Mouse (Mus musculus) thymus, adult 18-20 months (tissue): ENCODE results near the gene Lgr4.

Experiments
- DNase-seq, 2 experiments: peaks; one replicate each; pipeline ENCODE4 v3.0.0; 2022; ENCODE audit warnings: mixed read lengths in 2 of 2

Gene Lgr4

DNA sequence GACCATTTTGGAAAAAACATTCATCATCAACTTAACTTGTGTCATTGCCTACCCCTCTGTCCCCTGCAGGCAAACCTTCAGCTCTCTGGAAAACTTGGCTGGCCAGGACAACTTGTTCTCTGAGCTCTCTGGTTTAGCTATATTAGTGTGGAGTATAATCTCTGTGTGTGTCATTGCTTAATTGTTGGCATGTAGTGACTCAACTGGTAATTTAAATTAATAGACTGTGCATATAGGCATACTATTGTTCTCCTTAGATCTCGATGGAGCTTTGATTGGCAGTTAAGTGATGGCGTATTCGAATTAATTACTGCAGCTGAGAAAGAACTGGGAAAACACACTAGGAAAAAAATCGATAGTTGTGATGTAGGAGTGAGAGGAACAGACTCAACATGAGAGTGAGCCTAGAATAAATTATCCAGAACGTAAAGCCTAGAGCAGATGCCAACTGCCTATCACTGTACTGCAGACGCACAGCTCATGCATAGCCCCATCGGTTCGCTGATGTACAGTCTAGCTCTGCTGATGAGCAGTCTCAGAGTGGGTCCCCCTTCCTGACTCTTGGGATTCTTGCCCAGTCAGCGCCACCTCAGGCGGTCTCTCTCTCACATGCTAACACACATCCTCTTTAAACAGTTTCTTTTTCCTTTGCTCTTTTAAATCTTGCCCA lies 35.7 kb downstream of the Lgr4 start:
- no peak for DNase-seq

DNA sequence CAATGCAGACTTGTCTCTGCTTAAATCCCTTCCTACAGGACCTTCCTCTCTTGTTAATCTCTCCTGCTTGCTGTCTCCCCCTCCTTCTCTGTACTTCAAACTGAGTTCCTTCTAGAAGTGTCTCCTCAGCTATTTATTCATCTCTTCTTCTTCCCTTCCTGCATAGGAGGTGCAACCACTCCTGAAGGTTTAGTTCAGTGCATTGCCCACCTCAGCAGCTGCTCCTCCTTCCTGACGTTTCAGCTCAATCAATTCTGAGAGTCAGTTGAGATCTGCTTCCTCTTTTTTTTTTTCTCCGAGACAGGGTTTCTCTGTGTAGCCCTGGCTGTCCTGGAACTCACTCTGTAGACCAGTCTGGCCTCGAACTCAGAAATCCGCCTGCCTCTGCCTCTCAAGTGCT lies 36.4 kb downstream of the Lgr4 start:
- no peak for DNase-seq

DNA sequence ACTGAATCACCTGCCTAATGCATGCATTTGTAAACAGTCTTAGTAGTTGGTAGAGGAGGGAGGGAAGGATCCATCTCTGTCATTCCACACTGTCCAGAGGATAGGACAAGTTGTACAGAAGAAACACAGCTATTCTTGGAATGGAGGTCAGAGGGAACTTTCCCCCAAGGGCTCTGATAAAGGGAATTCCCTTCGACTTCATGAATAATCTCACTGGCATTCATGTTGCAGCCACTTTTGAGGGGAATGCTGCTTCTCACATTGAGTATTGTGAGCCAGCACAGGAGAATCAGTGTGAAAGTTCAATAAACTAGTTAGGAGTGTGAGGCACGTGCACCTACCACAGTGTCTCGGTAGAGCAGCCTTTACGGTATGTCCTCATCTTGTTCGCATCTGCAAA lies 37.6 kb downstream of the Lgr4 start:
- no peak for DNase-seq

DNA sequence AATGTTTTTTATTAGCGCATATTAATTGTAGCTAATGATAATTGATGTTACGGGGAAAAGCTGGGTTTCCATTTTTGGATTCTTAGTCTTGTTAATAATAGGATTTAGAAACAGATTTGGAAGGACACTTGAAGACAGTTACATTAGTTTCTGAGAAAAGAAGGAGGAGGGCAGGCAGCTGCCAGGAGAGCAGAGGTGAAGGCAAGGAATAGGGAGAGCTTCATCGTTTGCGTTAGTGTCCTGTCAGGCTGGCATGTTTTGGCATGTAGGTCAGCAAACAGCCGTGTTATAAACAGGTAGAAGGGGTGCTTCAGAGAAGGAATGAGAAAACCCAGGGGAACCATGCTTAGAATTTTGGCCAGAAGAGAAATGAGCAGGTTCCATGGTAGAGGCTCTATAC lies 38.5 kb downstream of the Lgr4 start:
- no peak for DNase-seq

DNA sequence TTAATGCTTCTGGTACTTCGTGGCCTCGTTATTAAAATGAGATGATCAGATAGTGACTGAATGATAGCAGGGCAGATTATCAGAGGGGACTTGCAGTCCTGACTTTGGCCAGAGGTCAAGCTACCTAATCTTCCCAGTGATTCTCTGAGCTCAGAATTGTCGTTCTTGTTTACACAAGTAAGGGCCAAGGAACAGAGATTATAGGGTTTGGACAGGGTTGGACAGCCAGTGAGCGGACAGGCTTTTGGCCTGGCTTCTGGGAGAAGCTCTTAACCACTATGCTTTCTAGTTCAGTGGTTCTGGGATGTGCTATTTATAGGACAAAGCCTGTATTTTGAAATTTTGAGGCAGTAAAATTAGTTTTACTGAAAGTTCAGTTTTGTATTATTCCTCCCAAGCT lies 39.3 kb downstream of the Lgr4 start:
- no peak for DNase-seq

DNA sequence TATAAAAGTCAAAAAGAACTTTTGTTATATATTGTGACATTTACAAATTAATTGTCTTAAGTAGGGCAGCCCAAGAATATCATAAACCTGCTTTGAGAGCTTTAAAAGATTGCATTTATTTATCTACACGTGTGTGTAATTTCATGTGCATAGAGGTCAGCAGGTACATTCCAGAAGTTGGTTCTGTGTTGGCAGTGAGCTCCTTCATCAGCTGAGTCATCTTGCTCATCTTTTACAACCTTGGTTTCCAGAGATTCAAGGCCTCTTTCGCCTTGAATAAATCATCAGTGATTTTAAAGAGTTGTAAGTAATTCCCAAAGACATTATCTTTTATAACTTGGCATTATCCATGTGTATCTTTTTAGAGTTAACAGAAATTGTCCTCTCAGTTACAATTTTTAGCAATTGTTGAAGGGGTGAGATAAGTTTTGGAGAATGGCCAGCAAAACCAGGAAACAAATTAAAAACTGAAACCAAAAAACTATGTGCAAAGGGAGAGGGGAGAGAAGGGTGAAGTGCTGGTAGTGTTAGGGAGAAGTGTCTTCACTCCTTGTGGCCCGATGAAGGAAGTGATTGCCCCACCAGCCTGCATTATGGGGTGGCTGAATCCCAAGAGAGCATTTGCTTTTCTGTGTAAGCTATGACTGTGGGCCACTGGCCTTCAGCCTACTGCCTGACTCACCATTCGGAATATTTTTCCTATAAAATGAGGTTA lies 41.4 kb downstream of the Lgr4 start:
- DNase-seq: no peak

DNA sequence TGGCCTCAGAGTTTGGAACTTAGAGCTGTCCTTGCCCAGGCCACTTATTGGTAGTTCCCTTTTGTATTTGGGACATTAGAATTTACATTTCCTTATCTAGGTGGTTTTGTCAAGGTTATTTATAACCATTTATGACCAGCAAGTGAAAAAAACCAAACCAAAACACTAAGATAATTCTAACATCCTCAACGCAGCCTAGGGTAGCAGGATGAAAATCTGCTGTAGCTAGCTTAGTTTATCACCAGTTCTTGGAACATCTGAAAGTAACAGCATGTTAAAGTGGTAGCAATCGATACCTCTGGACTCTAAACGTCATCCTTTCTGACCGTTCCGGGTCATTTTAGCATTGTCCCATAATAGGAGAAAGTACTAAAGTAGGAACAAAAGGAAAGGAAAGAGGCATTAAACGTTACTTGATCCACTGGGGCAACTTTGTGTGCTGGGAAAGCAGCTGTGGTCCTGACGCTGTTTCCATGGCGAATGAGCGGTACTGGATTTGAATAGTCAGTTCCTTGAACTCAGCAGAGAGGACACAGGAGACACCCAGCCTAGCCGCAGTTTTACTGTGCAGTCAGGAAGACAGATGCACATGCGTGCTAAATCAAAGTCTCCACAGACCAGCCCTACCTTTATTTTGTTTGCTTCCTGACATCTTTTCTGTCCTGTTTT lies 42.1 kb downstream of the Lgr4 start:
- DNase-seq: no peak

DNA sequence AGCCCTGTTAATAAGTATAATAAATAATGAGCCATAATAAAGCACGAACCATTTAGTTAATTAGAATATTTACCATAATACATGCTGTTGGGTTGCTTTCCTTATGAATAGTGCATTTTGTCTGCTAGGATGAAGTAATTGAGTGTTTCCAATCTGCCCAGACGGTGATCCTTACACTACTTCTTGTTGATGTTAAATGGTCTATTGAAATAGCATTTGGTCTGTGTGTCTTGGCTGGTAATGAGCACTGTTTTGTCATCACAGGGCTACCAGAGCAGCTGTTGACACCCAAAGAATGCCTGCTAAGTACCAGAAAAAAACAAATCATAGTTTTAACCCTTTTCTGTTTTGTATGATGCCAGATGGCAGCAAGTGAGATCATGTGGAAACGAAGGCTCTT lies 42.8 kb downstream of the Lgr4 start:
- DNase-seq: no peak

DNA sequence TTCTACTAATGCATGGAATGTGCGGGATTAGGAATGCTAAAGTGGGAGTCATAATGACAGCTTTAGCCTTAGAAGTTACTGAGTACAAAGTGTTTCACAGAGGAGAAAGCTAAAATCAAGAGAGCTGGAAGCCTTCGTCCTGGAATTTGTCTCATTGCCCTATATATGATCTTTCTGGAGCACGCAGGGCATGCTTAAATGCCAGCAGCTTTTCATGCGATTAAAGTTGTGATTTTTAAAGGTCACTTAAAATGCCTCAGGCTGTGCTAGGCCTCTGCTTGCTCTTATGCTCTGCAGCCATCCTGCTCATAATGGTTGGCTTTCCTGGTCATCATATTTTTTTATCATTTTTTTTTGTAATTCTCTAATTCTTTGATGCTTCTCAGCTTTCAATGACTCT lies 43.7 kb downstream of the Lgr4 start:
- DNase-seq: no peak

DNA sequence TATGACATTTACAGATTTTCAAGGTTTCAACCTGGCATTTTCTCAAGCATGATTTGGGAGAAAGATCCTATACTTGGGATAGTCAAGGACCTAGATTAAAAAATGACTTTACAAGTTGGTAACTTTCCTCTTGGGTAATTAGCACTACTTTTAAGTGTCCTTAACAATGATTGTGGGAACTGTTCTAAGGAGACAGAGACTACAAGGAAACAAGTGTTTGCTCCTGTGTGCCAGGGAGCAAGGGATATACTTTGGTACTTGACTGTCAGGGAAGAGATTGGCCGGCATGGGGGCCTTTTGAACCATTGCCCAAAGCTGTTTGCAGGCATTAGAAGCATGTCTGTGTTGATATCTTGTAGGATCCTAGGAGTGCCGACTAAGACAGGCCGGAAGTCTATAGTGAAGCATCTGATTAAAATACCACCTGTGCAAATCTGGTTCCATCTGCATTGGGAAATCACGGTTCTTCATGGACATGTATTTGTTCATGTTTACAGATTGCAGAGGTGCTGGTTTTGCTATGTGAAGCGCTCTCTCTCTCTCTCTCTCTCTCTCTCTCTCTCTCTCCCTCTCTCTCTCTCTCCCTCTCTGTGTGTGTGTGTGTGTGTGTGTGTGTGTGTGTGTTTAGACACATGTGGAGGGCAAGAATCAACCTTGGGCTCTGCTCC lies 46.3 kb downstream of the Lgr4 start:
- DNase-seq: no peak

DNA sequence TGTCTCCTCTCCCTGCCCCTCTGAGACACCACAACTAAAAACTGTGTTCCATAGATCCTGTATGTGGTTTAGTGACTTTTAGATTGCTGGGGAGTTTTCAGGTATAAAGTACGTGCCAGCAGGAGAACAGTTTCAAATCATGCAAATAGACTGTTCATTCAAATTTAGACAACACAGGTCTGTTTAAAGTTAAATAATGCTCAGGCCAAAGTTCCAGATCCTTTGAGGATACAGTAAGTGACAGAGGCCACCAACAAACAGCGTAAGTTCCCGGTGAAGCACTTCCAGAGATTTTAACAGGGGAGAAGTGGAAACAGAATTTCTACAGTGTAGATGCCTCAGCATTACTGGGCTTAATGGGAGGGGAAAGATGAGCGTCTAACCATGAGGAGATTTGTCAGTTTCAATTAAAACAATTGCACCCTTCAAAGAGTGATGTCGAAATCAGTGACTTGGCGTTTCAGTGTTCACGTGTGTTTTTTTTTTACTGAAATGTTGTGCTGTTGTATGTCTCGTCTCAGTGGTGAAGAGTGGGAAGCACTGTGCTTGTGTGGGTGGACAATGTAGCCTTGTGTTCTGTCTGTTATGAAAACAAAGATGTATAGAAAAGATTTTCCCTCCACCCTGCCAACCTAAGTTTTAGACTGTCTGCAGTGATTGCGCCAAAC lies 48.4 kb downstream of the Lgr4 start:
- no peak for DNase-seq

DNA sequence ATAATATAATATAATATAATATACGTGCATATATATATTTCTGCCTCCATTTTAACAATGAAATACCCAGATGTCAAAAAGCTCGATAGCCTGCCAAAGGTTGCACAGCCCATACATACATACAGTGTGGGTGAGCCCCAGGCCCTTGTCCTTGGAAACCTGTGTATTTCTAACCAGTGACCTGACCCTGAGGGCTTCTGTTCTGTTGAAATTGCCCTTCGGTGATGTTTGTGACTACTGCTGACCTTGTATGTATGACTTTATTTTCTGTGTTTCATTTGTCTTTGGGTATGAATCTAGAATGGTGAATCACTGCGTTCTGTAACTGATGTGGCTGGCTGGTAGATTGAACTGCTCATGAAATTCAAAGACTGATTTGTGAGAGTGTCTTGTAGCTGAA lies 49.4 kb downstream of the Lgr4 start:
- no peak for DNase-seq

DNA sequence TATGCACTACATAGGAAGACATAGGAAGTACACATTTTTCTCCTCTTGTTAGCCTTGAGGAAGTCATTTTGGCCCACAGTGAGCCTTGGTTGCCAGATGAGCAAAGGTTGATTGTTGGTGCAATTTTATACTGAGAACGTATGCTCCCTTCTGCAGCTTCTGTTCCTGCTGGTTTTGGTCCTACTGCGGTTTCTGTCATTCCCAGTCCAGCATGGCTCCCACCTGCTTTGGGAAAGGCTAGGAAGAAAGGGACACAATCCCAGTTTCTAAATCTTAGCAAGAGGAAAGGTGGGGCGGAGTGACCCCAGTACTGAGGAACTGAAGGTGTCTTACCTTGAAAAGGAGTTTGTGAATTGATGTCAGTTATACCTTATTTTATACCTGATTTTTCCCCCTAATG lies 51.9 kb downstream of the Lgr4 start:
- no peak for DNase-seq

DNA sequence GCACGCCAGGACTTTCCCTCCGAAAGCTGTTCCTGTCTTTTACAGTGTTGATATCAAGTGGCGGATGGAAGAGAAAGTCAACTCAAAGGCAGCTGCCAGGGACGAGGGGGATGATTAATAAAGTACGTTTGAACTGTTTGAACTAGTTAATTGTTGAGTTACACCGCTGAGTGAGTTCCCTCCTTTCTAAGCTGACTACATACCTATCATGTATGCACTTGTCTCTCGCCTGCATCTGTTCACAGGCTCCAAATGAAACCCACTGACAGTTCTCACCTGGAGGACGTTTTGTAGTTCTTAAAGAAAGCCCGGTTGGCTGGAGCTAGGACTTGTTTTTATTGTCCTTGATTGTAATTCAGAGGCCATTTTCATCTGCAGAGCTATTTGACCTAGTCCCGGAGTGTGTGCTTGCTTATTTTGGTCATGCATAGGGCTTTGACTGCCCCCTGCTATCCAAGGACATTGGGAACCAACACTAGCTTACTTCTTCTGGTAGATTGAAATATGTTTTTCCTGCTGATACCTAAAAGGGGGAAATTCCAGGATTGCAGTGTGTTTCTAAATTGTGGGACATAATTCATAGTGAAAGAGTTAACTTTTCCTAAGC lies 52.6 kb downstream of the Lgr4 start:
- no peak for DNase-seq

DNA sequence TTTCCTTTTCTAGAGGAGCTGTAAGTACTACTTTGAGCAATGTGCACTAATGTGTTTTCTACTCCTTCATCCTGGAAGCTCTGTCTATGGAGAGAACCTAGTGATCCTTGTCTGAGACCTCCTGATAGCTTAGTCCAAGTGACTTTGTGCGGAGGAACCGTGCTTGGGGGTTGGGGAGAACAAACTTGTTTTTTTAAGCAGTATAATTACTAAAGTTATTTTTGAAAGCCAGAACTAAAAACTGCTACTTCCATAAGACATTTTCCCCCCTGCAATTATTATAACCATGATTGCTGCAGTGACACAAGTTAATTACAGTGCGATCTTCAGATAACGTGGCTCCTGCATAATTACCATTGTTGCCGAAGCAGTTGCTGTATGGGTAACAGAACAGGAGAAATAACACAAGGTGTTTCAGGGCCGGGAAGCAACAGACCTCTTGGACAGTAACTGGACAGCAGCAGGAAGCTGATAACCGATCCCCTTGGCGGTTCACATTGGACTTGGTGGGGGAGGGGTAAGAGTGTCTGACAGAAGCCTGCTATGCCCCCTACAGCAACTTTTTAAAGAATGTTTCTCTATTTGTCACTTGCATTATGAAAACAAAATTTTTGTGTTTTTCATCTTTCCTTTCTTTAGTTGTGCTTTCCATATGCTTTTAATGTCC lies 53.4 kb downstream of the Lgr4 start:
- DNase-seq: no peak

DNA sequence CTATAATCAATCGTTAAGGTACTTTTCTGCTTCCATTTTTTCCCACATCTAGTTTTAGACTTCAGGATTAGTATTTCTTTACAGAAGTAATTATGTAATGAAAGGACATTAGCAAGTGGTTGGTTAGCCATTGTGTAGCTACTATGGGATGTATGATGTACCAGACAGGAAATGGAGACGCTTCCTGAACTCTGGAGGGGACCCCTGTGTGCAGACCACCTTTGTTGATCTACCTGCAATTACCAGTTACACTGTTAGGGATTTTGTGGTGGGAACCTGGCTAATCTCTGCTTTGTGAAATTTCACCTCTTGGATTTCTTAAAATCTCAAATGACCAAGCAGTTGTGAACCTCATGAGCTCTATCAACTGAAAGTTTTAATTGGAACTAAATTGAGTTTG lies 54.9 kb downstream of the Lgr4 start:
- no peak for DNase-seq

DNA sequence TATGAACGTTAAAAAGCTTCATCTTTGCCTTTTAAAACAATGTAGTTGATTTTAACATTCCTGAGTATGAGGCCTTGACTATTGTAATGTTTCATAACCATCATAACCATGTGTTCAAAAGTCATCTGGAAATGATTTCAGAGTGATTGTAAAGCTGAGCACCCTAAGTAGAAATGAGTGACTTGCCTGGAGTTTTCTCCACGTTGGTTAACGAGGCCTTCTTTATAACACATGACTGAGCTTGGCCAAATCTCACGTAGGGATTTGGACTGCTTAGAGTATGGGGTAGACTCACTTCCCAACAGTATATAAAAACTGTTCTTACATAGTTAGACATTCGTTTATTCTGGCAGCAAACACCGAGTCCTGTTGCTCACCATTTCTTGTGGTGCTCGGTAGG lies 55.5 kb downstream of the Lgr4 start:
- no peak for DNase-seq

DNA sequence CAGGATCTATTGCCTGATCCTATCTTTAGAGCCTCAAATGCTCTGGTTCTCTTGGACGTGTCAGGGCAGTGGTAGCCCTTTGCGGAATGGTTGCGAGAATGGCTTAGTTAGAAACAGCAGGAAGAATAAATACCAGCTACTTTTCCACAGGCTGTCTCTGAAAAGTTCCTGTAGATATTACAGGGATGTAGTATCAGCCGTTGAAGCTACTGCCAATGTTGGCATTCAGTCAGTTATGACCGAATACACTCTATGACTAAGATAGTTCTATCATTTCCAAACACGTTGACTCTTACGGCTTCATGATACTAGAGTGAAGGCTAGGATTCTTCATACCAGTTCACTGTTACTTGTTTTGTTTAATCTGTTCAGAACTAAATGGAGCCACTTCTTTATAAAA lies 57.4 kb downstream of the Lgr4 start:
- no peak for DNase-seq

DNA sequence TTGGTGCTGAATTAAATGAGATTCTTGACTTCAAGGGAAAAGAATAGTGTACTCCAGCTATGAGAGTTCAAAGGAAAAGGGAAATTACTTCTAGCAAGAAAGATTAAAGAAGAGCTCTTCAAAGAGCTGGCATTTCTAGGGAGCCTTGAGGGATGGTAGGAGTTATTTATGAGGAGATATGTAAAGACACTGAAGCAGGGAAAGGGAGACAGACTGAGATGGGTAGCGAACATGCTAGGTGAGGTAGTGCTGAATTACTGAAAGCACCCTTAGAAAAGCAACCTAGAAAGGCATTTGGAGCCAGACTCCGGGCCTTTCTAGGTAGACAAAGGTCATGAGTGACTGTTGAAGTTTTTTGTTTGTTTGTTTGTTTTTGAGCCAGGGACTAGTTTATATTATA lies 58.7 kb downstream of the Lgr4 start:
- no peak for DNase-seq

DNA sequence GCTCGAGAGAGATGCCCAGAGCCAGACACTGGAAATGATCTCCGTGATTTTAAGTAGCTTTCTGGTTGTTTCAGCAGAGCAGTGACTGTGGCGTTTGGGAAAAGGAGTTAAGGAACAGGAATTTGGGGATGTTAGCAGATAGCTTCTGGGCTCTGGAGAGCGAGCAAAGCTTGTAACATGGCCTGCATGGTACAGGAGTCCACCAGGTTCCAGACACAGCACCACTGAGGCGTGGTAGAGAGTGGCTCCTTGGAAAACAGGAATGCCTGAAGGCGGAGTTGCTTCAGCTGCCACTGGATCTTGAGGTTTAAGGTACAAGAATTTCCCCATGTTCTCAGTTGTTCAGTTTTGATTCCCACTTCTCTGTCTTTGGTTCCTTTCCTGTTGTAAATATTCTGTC lies 59.9 kb downstream of the Lgr4 start:
- no peak for DNase-seq

DNA sequence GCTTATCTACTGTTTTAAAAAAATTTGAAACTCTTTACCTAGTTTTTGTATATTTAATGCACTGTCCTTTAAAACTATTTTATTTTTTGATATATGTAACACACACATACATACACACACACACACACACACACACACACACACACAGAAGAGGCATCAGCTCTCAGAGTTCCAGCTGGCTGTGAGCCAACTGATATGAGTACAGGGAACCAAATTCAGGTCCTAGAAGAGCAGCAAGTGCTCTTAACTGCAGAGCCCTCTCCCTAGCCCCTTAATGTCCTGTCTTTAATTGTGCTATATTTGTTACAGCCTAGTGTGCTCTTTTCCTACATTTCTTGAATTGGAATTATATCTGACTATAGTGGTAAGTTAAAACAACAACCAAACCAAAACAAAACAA lies 61.8 kb downstream of the Lgr4 start:
- DNase-seq: no peak

DNA sequence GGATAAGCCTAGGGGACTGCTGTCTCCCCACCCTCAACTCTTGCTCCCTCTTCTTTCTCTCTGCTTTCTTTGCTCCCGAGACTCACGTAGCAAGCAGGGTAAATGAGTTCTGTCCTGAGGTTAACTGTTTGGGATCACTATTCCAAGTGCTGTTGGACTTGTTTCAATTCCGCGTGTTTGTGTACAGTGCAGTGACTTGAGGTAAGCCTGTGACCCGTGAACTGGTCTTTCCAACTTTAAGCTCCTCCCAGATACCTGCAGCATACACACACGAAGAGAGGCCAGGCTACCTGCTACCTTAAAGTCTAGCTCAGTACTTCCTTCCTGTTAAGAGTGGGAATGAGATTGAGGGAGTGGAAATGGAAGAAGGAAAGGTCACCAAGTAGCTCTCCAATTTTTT lies 66.0 kb downstream of the Lgr4 start:
- no peak for DNase-seq
